Mouse (Mus musculus): ENCODE data around the gene Arpc1b. TPM values are rescaled to one million over a fixed set of nuclear protein-coding genes. Genes with fewer than 3 reads are reported as not detected.
"Not testable (repeated sequence)": the region's sequence is repeated elsewhere in the genome, so short reads cannot be mapped to it uniquely, and the experiment has no call there.

The Arpc1b gene
- polyA plus RNA-seq, 1 experiment from 2014 or later, result 185 TPM

GRCm38 (mm10) chr5:145088186-145088585 is 25.8 kb upstream of the Arpc1b start:
- no peaks in the 10 kb centered on the region for H3K27me3 ChIP-seq
- no peak overlapping the region for H3K4me3 ChIP-seq (replicated peaks)
- 89% methylated on average over 2 of the region's 2 CpGs for WGBS (ENCODE audit: insufficient replicate concordance)
- ATAC-seq (ENCODE audit: insufficient read depth), result no peak
- H3K27ac ChIP-seq (replicated peaks), result no peak overlapping the region
- H3K4me2 ChIP-seq, result no peak overlapping the region
- H3K9ac ChIP-seq, result no peak overlapping the region
- peaks cover 32% of the 10 kb centered on the region for H3K36me3 ChIP-seq (replicated peaks)
- H3K9me3 ChIP-seq (replicated peaks), result no peaks in the 10 kb centered on the region
- peaks cover 29% of the 10 kb centered on the region for H3K4me1 ChIP-seq (replicated peaks)

- WGBS (ENCODE audit: insufficient replicate concordance), result 47% methylated on average over 3 of the region's 3 CpGs
- ATAC-seq (ENCODE audit: insufficient read depth), result no peak
These were observed 24.1 kb upstream of the Arpc1b start for GRCm38 (mm10) chr5:145089878-145090277.

GRCm38 (mm10) chr5:145096195-145096594 is 17.8 kb upstream of the Arpc1b start:
- Histone ChIP-seq H3K27me3 (no peaks in the 10 kb centered on the region), H3K27ac (replicated peaks) (no peak overlapping the region), H3K9ac (no peak overlapping the region), H3K9me3 (replicated peaks) (no peaks in the 10 kb centered on the region), H3K4me1 (replicated peaks) (no peaks in the 10 kb centered on the region), H3K36me3 (replicated peaks) (peaks cover 95% of the 10 kb centered on the region), H3K4me3 (replicated peaks) (no peak overlapping the region), H3K4me2 (no peak overlapping the region)
- ATAC-seq (ENCODE audit: insufficient read depth), result no peak
- 70% methylated on average over 4 of the region's 4 CpGs for WGBS (ENCODE audit: insufficient replicate concordance)

More at GRCm38 (mm10) chr5:145089878-145090277, 24.1 kb upstream of the Arpc1b start:
- no peaks in the 10 kb centered on the region for H3K9me3 ChIP-seq (replicated peaks)
- peaks cover 48% of the 10 kb centered on the region for H3K36me3 ChIP-seq (replicated peaks)
- H3K9ac ChIP-seq, result no peak overlapping the region
- no peaks in the 10 kb centered on the region for H3K27me3 ChIP-seq
- H3K4me1 ChIP-seq (replicated peaks), result peaks cover 17% of the 10 kb centered on the region
- no peak overlapping the region for H3K4me2 ChIP-seq
- no peak overlapping the region for H3K27ac ChIP-seq (replicated peaks)
- H3K4me3 ChIP-seq (replicated peaks), result no peak overlapping the region

GRCm38 (mm10) chr5:145098340-145098821 is 15.6 kb upstream of the Arpc1b start:
- H3K9me3 ChIP-seq (replicated peaks), result no peaks in the 10 kb centered on the region
- H3K4me3 ChIP-seq (replicated peaks), result no peak overlapping the region
- no peaks in the 10 kb centered on the region; the same call in 1 of the 2 replicates for H3K4me1 ChIP-seq (replicated peaks)
- no peak for ATAC-seq (ENCODE audit: insufficient read depth)
- 57% methylated on average over 10 of the region's 10 CpGs for WGBS (ENCODE audit: insufficient replicate concordance)
- H3K27ac ChIP-seq (replicated peaks), result no peak overlapping the region
- H3K4me2 ChIP-seq, result no peak overlapping the region
- H3K9ac ChIP-seq, result no peak overlapping the region
- peaks cover 95% of the 10 kb centered on the region for H3K36me3 ChIP-seq (replicated peaks)
- H3K27me3 ChIP-seq, result no peaks in the 10 kb centered on the region

- peaks cover 95% of the 10 kb centered on the region for H3K36me3 ChIP-seq (replicated peaks)
- no peaks in the 10 kb centered on the region for H3K27me3 ChIP-seq
- no peaks in the 10 kb centered on the region; the same call in 1 of the 2 replicates for H3K4me1 ChIP-seq (replicated peaks)
- H3K4me3 ChIP-seq (replicated peaks), result no peak overlapping the region
- H3K9ac ChIP-seq, result no peak overlapping the region
- 83% methylated on average over 9 of the region's 9 CpGs for WGBS (ENCODE audit: insufficient replicate concordance)
- ATAC-seq (ENCODE audit: insufficient read depth), result no peak
- H3K4me2 ChIP-seq, result no peak overlapping the region
- no peak overlapping the region for H3K27ac ChIP-seq (replicated peaks)
- no peaks in the 10 kb centered on the region for H3K9me3 ChIP-seq (replicated peaks)
These were observed 13.1 kb upstream of the Arpc1b start for GRCm38 (mm10) chr5:145100960-145101359.

GRCm38 (mm10) chr5:145101451-145101850 is 12.6 kb upstream of the Arpc1b start:
- H3K36me3 ChIP-seq (replicated peaks), result peaks cover 95% of the 10 kb centered on the region
- H3K9me3 ChIP-seq (replicated peaks); H3K4me3 ChIP-seq (replicated peaks); H3K4me1 ChIP-seq (replicated peaks); H3K27ac ChIP-seq (replicated peaks); ATAC-seq (ENCODE audit: insufficient read depth); H3K27me3 ChIP-seq; H3K9ac ChIP-seq; H3K4me2 ChIP-seq: not testable (repeated sequence)
- 84% methylated on average over 11 of the region's 11 CpGs for WGBS (ENCODE audit: insufficient replicate concordance)

GRCm38 (mm10) chr5:145102706-145103105 is 11.3 kb upstream of the Arpc1b start:
- Histone ChIP-seq H3K27me3 (no peaks in the 10 kb centered on the region), H3K9me3 (replicated peaks) (no peaks in the 10 kb centered on the region), H3K4me3 (replicated peaks) (no peak overlapping the region), H3K36me3 (replicated peaks) (peaks cover 95% of the 10 kb centered on the region), H3K4me1 (replicated peaks) (no peaks in the 10 kb centered on the region; the same call in 1 of the 2 replicates), H3K9ac (no peak overlapping the region), H3K4me2 (no peak overlapping the region), H3K27ac (replicated peaks) (no peak overlapping the region)
- ATAC-seq (ENCODE audit: insufficient read depth), result no peak
- 41% methylated on average over 4 of the region's 4 CpGs for WGBS (ENCODE audit: insufficient replicate concordance)

GRCm38 (mm10) chr5:145104328-145104727 is 9.7 kb upstream of the Arpc1b start:
- Histone ChIP-seq H3K4me2 (no peak overlapping the region), H3K9me3 (replicated peaks) (no peaks in the 10 kb centered on the region), H3K4me3 (replicated peaks) (no peak overlapping the region), H3K9ac (no peak overlapping the region), H3K36me3 (replicated peaks) (peaks cover 95% of the 10 kb centered on the region), H3K27ac (replicated peaks) (no peak overlapping the region), H3K4me1 (replicated peaks) (peaks cover 6% of the 10 kb centered on the region; the same call in 1 of the 2 replicates), H3K27me3 (no peaks in the 10 kb centered on the region)
- ATAC-seq (ENCODE audit: insufficient read depth), result no peak
- 87% methylated on average over 9 of the region's 9 CpGs for WGBS (ENCODE audit: insufficient replicate concordance)

GRCm38 (mm10) chr5:145105694-145106275 is 8.2 kb upstream of the Arpc1b start:
- Histone ChIP-seq H3K27me3 (no peaks in the 10 kb centered on the region), H3K9me3 (replicated peaks) (no peaks in the 10 kb centered on the region), H3K9ac (no peak overlapping the region), H3K36me3 (replicated peaks) (peaks cover 93% of the 10 kb centered on the region), H3K27ac (replicated peaks) (no peak overlapping the region), H3K4me1 (replicated peaks) (peaks cover 6% of the 10 kb centered on the region; the same call in 1 of the 2 replicates), H3K4me2 (no peak overlapping the region), H3K4me3 (replicated peaks) (no peak overlapping the region)
- no peak for ATAC-seq (ENCODE audit: insufficient read depth)
- WGBS (ENCODE audit: insufficient replicate concordance), result 81% methylated on average over 9 of the region's 9 CpGs

GRCm38 (mm10) chr5:145110401-145110800 is 3.6 kb upstream of the Arpc1b start:
- H3K9me3 ChIP-seq (replicated peaks), result no peaks in the 10 kb centered on the region
- WGBS (ENCODE audit: insufficient replicate concordance), result 63% methylated on average over 6 of the region's 6 CpGs
- H3K4me3 ChIP-seq (replicated peaks), result no peak overlapping the region
- H3K27me3 ChIP-seq, result peaks cover 8% of the 10 kb centered on the region; the same call in 1 of the 2 replicates
- no peak overlapping the region for H3K4me2 ChIP-seq
- no peak for ATAC-seq (ENCODE audit: insufficient read depth)
- no peak overlapping the region for H3K27ac ChIP-seq (replicated peaks)
- no peak overlapping the region for H3K9ac ChIP-seq
- H3K36me3 ChIP-seq (replicated peaks), result peaks cover 50% of the 10 kb centered on the region
- H3K4me1 ChIP-seq (replicated peaks), result peaks cover 24% of the 10 kb centered on the region

- H3K4me3 ChIP-seq (replicated peaks), result no peak overlapping the region
- H3K9me3 ChIP-seq (replicated peaks), result no peaks in the 10 kb centered on the region
- 64% methylated on average over 8 of the region's 8 CpGs for WGBS (ENCODE audit: insufficient replicate concordance)
- H3K36me3 ChIP-seq (replicated peaks), result peaks cover 28% of the 10 kb centered on the region
- H3K9ac ChIP-seq, result no peak overlapping the region
- ATAC-seq (ENCODE audit: insufficient read depth), result no peak
- H3K4me1 ChIP-seq (replicated peaks), result peaks cover 39% of the 10 kb centered on the region
- H3K27ac ChIP-seq (replicated peaks), result no peak overlapping the region
- H3K4me2 ChIP-seq, result no peak overlapping the region
- peaks cover 8% of the 10 kb centered on the region; the same call in 1 of the 2 replicates for H3K27me3 ChIP-seq
These were observed 1.4 kb upstream of the Arpc1b start for GRCm38 (mm10) chr5:145112566-145112965.

- no peak overlapping the region for H3K9ac ChIP-seq
- ATAC-seq (ENCODE audit: insufficient read depth), result no peak
These were observed 599 bp upstream of the Arpc1b start for GRCm38 (mm10) chr5:145113416-145113815.

More at GRCm38 (mm10) chr5:145113416-145113815, 599 bp upstream of the Arpc1b start:
- Histone ChIP-seq H3K36me3 (replicated peaks) (peaks cover 21% of the 10 kb centered on the region), H3K27me3 (peaks cover 8% of the 10 kb centered on the region; the same call in 1 of the 2 replicates), H3K4me1 (replicated peaks) (peaks cover 45% of the 10 kb centered on the region), H3K4me2 (peak overlapping the region; percentile 83), H3K27ac (replicated peaks) (no peak overlapping the region), H3K9me3 (replicated peaks) (no peaks in the 10 kb centered on the region), H3K4me3 (replicated peaks) (peak overlapping the region; percentile 66)
- WGBS (ENCODE audit: insufficient replicate concordance), result 26% methylated on average over 2 of the region's 2 CpGs

Measured in liver, embryonic 15.5 days (tissue).